Mouse (Mus musculus) macrophage (primary cell): ENCODE measurements around the gene Olfr1342. TPM values are rescaled to one million over a fixed set of nuclear protein-coding genes. Genes with fewer than 3 reads are reported as not detected.

Experiments
- H3K27ac ChIP-seq: fragments of 350-480 bp; formaldehyde crosslinking; 2 replicates; pipeline ENCODE4 v1.9.0; 2021
- H3K36me3 ChIP-seq: fragments of 350-480 bp; formaldehyde crosslinking; 2 replicates; pipeline ENCODE4 v1.9.0; 2021; ENCODE audit errors: inconsistent target
- H3K4me3 ChIP-seq: fragments of 350-480 bp; formaldehyde crosslinking; 2 replicates; pipeline ENCODE4 v1.9.0; 2021; ENCODE audit errors: inconsistent target
- H3K79me2 ChIP-seq: fragments of 350-480 bp; formaldehyde crosslinking; 2 replicates; pipeline ENCODE4 v1.9.0; 2021; ENCODE audit errors: inconsistent target
- WGBS: methylation state at CpG from one replicate; pipeline ENCODE4 v1.1.7; 2026; ENCODE audit warnings: inconsistent platforms; ENCODE audit not compliant: missing documents; 5-methylcytosine and 5-hydroxymethylcytosine counted together
- polyA plus RNA-seq: library from polyadenylated mRNA; stranded (reverse); fragments of 250-400 nt; gene quantifications from 3 replicates; pipeline ENCODE4 v1.2.4, GENCODE M21; 2018; ENCODE audit warnings: inconsistent platforms

The Olfr1342 gene
- polyA plus RNA-seq, 1 experiment from 2014 or later, result not detected

DNA sequence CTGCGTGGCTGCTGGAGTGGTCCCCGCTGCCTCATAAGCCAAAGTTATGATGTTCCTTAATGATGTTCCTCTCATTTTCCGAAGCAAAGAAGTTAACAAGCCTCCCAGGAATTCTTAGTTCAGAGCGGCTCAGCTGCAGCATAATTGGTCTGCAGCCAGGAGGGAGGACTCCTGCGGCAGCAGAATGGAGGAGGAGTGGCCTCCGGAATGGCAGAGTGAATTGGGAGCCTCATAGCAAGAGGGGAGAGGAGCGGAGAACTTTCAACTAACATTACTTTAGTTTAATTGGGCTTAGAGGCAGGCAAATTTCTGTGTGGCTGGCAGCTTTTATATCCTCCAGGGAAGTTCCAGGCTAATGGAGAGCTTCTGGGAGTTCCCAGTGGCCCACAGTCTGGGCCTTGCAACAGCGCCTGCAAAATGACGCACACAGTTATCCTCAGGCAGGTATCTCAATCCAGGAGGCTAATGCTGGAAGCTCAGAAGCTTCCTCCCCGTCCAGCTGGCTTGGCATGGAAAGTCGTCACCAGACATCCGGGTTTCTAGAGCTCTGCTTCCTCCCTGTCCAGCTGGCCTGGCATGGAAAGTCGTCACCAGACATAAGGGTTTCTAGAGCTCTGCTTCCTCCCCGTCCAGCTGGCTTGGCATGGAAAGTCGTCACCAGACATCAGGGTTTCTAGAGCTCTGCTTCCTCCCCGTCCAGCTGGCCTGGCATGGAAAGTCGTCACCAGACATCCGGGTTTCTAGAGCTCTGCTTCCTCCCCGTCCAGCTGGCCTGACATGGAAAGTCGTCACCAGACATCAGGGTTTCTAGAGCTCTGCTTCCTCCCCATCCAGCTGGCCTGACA lies 50.0 kb downstream of the Olfr1342 start:
- Histone ChIP-seq H3K4me3 (no peak overlapping the region), H3K36me3 (no peaks in the 10 kb centered on the region), H3K79me2 (no peaks in the 10 kb centered on the region), H3K27ac (no peak overlapping the region)
- 48% methylated on average over 20 of the region's 20 CpGs for WGBS

Other genes starting within 250 kb of the Olfr1342 start
- gene Mpl, start 235.2 kb downstream of the Olfr1342 start, polyA plus RNA-seq, result 0.26 TPM in 1 of 3 replicates, not detected in the others
- gene Tie1, start 202.7 kb downstream of the Olfr1342 start, polyA plus RNA-seq, result not detected in 3 replicates
- gene 2610528J11Rik, start 165.8 kb downstream of the Olfr1342 start, polyA plus RNA-seq, result not detected in 3 replicates
- gene Tmem125, start 148.7 kb downstream of the Olfr1342 start, polyA plus RNA-seq, result not detected in 3 replicates
- gene Cfap57, start 72.0 kb downstream of the Olfr1342 start, polyA plus RNA-seq, result not detected in 3 replicates
- 26.7 to 58.3 TPM (median 41.6 TPM) in 3 replicates for gene Ebna1bp2, start 72.0 kb downstream of the Olfr1342 start, polyA plus RNA-seq
- gene Olfr62, start 33.8 kb downstream of the Olfr1342 start, polyA plus RNA-seq, result not detected in 3 replicates
- not detected in 3 replicates for gene Olfr1341, start 10.8 kb upstream of the Olfr1342 start, polyA plus RNA-seq
- gene Olfr1340, start 27.4 kb upstream of the Olfr1342 start, polyA plus RNA-seq, result not detected in 3 replicates
- not detected in 3 replicates for gene Olfr1339, start 39.4 kb upstream of the Olfr1342 start, polyA plus RNA-seq
- gene Olfr1338, start 66.0 kb upstream of the Olfr1342 start, polyA plus RNA-seq, result not detected in 3 replicates
- gene Olfr1337, start 89.8 kb upstream of the Olfr1342 start, polyA plus RNA-seq, result not detected in 3 replicates
- not detected in 3 replicates for gene Olfr1335, start 117.2 kb upstream of the Olfr1342 start, polyA plus RNA-seq
- gene Olfr1333, start 143.5 kb upstream of the Olfr1342 start, polyA plus RNA-seq, result not detected in 3 replicates
- gene Olfr1331, start 171.9 kb upstream of the Olfr1342 start, polyA plus RNA-seq, result not detected in 3 replicates
- gene Olfr1330, start 195.8 kb upstream of the Olfr1342 start, polyA plus RNA-seq, result not detected in 3 replicates
- not detected in 3 replicates for gene Olfr1329, start 224.7 kb upstream of the Olfr1342 start, polyA plus RNA-seq
- not detected in 3 replicates for gene Olfr1328, start 245.9 kb upstream of the Olfr1342 start, polyA plus RNA-seq